Mouse (Mus musculus) kidney, embryonic 16.5 days (tissue): Measurements from ENCODE around the gene Nek10. TPM values are rescaled to one million over a fixed set of nuclear protein-coding genes. Genes with fewer than 3 reads are reported as not detected.
"Not testable (repeated sequence)": the region's sequence is repeated elsewhere in the genome, so short reads cannot be mapped to it uniquely, and the experiment has no call there.

Source experiments
- ATAC-seq: fragments of 200-750 bp; cut with Nextera tagmentation; 2 replicates; pipeline ENCODE4 v1.8.0; 2017; ENCODE audit warnings: moderate TSS enrichment; ENCODE audit not compliant: low FRiP score, low TSS enrichment
- H3K27ac ChIP-seq: fragments of 300-500 bp; sonication (generic); 2 replicates; pipeline ENCODE4 v1.5.1; 2014; ENCODE audit warnings: low read length
- H3K27me3 ChIP-seq: fragments of 300-500 bp; sonication (generic); 2 replicates; pipeline ENCODE4 v1.6.1; 2014; ENCODE audit warnings: low read length, control low read depth, mixed read lengths; ENCODE audit not compliant: insufficient read depth
- H3K36me3 ChIP-seq: fragments of 300-500 bp; sonication (generic); 2 replicates; pipeline ENCODE4 v1.6.1; 2014; ENCODE audit warnings: low read length, control low read depth, mixed read lengths; ENCODE audit not compliant: insufficient read depth
- H3K4me1 ChIP-seq: fragments of 300-500 bp; sonication (generic); 2 replicates; pipeline ENCODE4 v1.6.1; 2014; ENCODE audit warnings: low read length, control low read depth, mixed read lengths; ENCODE audit not compliant: insufficient read depth
- H3K4me2 ChIP-seq: fragments of 300-500 bp; sonication (generic); replicated peaks from 2 replicates; pipeline ENCODE4 v1.6.1; 2014; ENCODE audit warnings: low read depth, low read length
- H3K4me3 ChIP-seq: fragments of 300-500 bp; sonication (generic); 2 replicates; pipeline ENCODE4 v1.5.1; 2014; ENCODE audit warnings: mild to moderate bottlenecking, low read length
- H3K9ac ChIP-seq: fragments of 300-500 bp; sonication (generic); replicated peaks from 2 replicates; pipeline ENCODE4 v1.6.1; 2014; ENCODE audit warnings: low read length
- H3K9me3 ChIP-seq: fragments of 300-500 bp; sonication (generic); 2 replicates; pipeline ENCODE4 v1.6.1; 2016; ENCODE audit warnings: low read length, control low read depth
- WGBS: fragments of 180-500 bp; shearing (Covaris S2); extraction: QIAGEN DNeasy Blood & Tissue Kit; methylation state at CpG from one replicate; pipeline ENCODE4 v1.1.7; 2014; 5-methylcytosine and 5-hydroxymethylcytosine counted together
- polyA plus RNA-seq: library from polyadenylated mRNA; unstranded; fragments of >200 nt; fragmentation: Nextera tagmentation; extraction: Ambion mirVana; gene quantifications from 2 replicates; pipeline ENCODE4 v1.2.1, GENCODE M21; 2015

Nek10 gene
- polyA plus RNA-seq, result 0.01 TPM in 1 of 2 replicates, not detected in the other

GRCm38 (mm10) chr14:14803115-14803514 lies at the start of gene Nek10:
Nek10 (plus strand) TSS chr14:14803415.
- H3K4me3 ChIP-seq, H3K9me3 ChIP-seq, H3K27me3 ChIP-seq, H3K27ac ChIP-seq, H3K36me3 ChIP-seq, ATAC-seq, H3K4me1 ChIP-seq, H3K9ac ChIP-seq: not testable (repeated sequence)
- H3K4me2 ChIP-seq, result peak within 1 kb of the TSS; percentile 17; the same call in 1 of the 2 replicates
- WGBS, result no CpG with 5 or more reads among the region's 2 CpGs

- 87% methylated on average over 2 of the region's 2 CpGs for WGBS
- peaks cover 19% of the 10 kb centered on the region for H3K36me3 ChIP-seq
- no peak for ATAC-seq
Observed at GRCm38 (mm10) chr14:14781169-14781568, 22.0 kb upstream of the Nek10 start.

GRCm38 (mm10) chr14:14784223-14784622 lies 19.0 kb upstream of the Nek10 start:
- ATAC-seq, result no peak
- no peaks in the 10 kb centered on the region for H3K27me3 ChIP-seq
- no peak overlapping the region for H3K9ac ChIP-seq
- no peak overlapping the region for H3K4me3 ChIP-seq
- WGBS, result 84% methylated on average over 1 of the region's 1 CpGs
- no peaks in the 10 kb centered on the region for H3K4me1 ChIP-seq
- peaks cover 17% of the 10 kb centered on the region for H3K36me3 ChIP-seq
- no peak overlapping the region for H3K4me2 ChIP-seq
- no peak overlapping the region for H3K27ac ChIP-seq
- no peaks in the 10 kb centered on the region for H3K9me3 ChIP-seq

More at GRCm38 (mm10) chr14:14781169-14781568, 22.0 kb upstream of the Nek10 start:
- Histone ChIP-seq H3K4me1 (no peaks in the 10 kb centered on the region), H3K27me3 (no peaks in the 10 kb centered on the region), H3K9ac (no peak overlapping the region), H3K4me3 (no peak overlapping the region), H3K4me2 (no peak overlapping the region), H3K9me3 (no peaks in the 10 kb centered on the region), H3K27ac (no peak overlapping the region)

- H3K36me3 ChIP-seq, result peaks cover 26% of the 10 kb centered on the region
- no peaks in the 10 kb centered on the region for H3K27me3 ChIP-seq
- WGBS, result 93% methylated on average over 1 of the region's 1 CpGs
- no peak overlapping the region for H3K4me3 ChIP-seq
- H3K4me2 ChIP-seq, result no peak overlapping the region
- ATAC-seq, result no peak
- no peak overlapping the region for H3K27ac ChIP-seq
- no peaks in the 10 kb centered on the region for H3K4me1 ChIP-seq
- H3K9me3 ChIP-seq, result no peaks in the 10 kb centered on the region
- H3K9ac ChIP-seq, result no peak overlapping the region
Observed at GRCm38 (mm10) chr14:14786979-14787378, 16.2 kb upstream of the Nek10 start.

- peaks cover 25% of the 10 kb centered on the region for H3K36me3 ChIP-seq
- no peak overlapping the region for H3K4me2 ChIP-seq
- H3K4me1 ChIP-seq, result no peaks in the 10 kb centered on the region
- no peaks in the 10 kb centered on the region for H3K27me3 ChIP-seq
- no peaks in the 10 kb centered on the region for H3K9me3 ChIP-seq
- WGBS, result 92% methylated on average over 4 of the region's 4 CpGs
- H3K9ac ChIP-seq, result no peak overlapping the region
- H3K27ac ChIP-seq, result no peak overlapping the region
- H3K4me3 ChIP-seq, result no peak overlapping the region
- ATAC-seq, result no peak
Observed at GRCm38 (mm10) chr14:14789840-14790470, 13.3 kb upstream of the Nek10 start.

GRCm38 (mm10) chr14:14799861-14800260 lies 3.4 kb upstream of the Nek10 start:
- no peak for ATAC-seq
- 74% methylated on average over 5 of the region's 5 CpGs for WGBS

GRCm38 (mm10) chr14:14800332-14800731 lies 2.9 kb upstream of the Nek10 start:
- WGBS, result 92% methylated on average over 4 of the region's 4 CpGs

More at GRCm38 (mm10) chr14:14799861-14800260, 3.4 kb upstream of the Nek10 start:
- H3K27me3 ChIP-seq, result no peaks in the 10 kb centered on the region
- H3K9ac ChIP-seq, result no peak overlapping the region
- no peak overlapping the region for H3K4me2 ChIP-seq
- H3K4me3 ChIP-seq, result no peak overlapping the region
- no peaks in the 10 kb centered on the region for H3K9me3 ChIP-seq
- 0 out of 2 replicates have a peak, but pooled peaks cover 5% of the 10 kb centered on the region for H3K36me3 ChIP-seq
- H3K4me1 ChIP-seq, result no peaks in the 10 kb centered on the region
- H3K27ac ChIP-seq, result no peak overlapping the region

GRCm38 (mm10) chr14:14800810-14801209 lies 2.4 kb upstream of the Nek10 start:
- no peak overlapping the region for H3K27ac ChIP-seq
- H3K9me3 ChIP-seq, result no peaks in the 10 kb centered on the region
- no peaks in the 10 kb centered on the region for H3K4me1 ChIP-seq
- H3K9ac ChIP-seq, result no peak overlapping the region
- 94% methylated on average over 3 of the region's 3 CpGs for WGBS
- H3K27me3 ChIP-seq, result no peaks in the 10 kb centered on the region
- 0 out of 2 replicates have a peak, but pooled peaks cover 5% of the 10 kb centered on the region for H3K36me3 ChIP-seq
- H3K4me3 ChIP-seq, result no peak overlapping the region
- ATAC-seq, result no peak
- no peak overlapping the region for H3K4me2 ChIP-seq

More at GRCm38 (mm10) chr14:14800332-14800731, 2.9 kb upstream of the Nek10 start:
- Histone ChIP-seq H3K4me2 (no peak overlapping the region), H3K9me3 (no peaks in the 10 kb centered on the region), H3K27me3 (no peaks in the 10 kb centered on the region), H3K36me3 (0 out of 2 replicates have a peak, but pooled peaks cover 5% of the 10 kb centered on the region), H3K27ac (no peak overlapping the region), H3K9ac (no peak overlapping the region), H3K4me1 (no peaks in the 10 kb centered on the region), H3K4me3 (no peak overlapping the region)
- ATAC-seq, result no peak

GRCm38 (mm10) chr14:14803921-14804517 lies 804 bp downstream of the Nek10 start:
- ATAC-seq, result peak; percentile 96
- no peak overlapping the region for H3K4me3 ChIP-seq
- H3K36me3 ChIP-seq, result 0 out of 2 replicates have a peak, but pooled peaks cover 2% of the 10 kb centered on the region
- H3K4me1 ChIP-seq, result no peaks in the 10 kb centered on the region
- 5% methylated on average over 10 of the region's 10 CpGs for WGBS
- peak overlapping the region; percentile 17; the same call in 1 of the 2 replicates for H3K4me2 ChIP-seq
- H3K9me3 ChIP-seq, result no peaks in the 10 kb centered on the region
- H3K27me3 ChIP-seq, result no peaks in the 10 kb centered on the region
- no peak overlapping the region for H3K9ac ChIP-seq
- no peak overlapping the region for H3K27ac ChIP-seq
